Mouse (Mus musculus) intestine, embryonic 16.5 days (tissue): Measurements from ENCODE around the gene Tctex1d4. TPM values are rescaled to one million over a fixed set of nuclear protein-coding genes. Genes with fewer than 3 reads are reported as not detected.

ENCODE experiments used
- ATAC-seq: fragments of 200-750 bp; cut with Nextera tagmentation; 2 replicates; pipeline ENCODE4 v1.8.0; 2017; ENCODE audit warnings: moderate TSS enrichment, moderate library complexity
- H3K27ac ChIP-seq: fragments of 300-500 bp; sonication (generic); 2 replicates; pipeline ENCODE4 v1.5.1; 2014; ENCODE audit warnings: mild to moderate bottlenecking, low read length
- H3K27me3 ChIP-seq: fragments of 300-500 bp; sonication (generic); replicated peaks from 2 replicates; pipeline ENCODE4 v1.6.1; 2014; ENCODE audit warnings: low read length, control low read depth, mixed read lengths; ENCODE audit not compliant: control insufficient read depth, insufficient read depth
- H3K36me3 ChIP-seq: fragments of 300-500 bp; sonication (generic); 2 replicates; pipeline ENCODE4 v1.6.1; 2014; ENCODE audit warnings: low read length, control low read depth; ENCODE audit not compliant: control insufficient read depth, insufficient read depth
- H3K4me1 ChIP-seq: fragments of 300-500 bp; sonication (generic); 2 replicates; pipeline ENCODE4 v1.6.1; 2014; ENCODE audit warnings: low read length, control low read depth, mixed read lengths; ENCODE audit not compliant: control insufficient read depth, insufficient read depth
- H3K4me2 ChIP-seq: fragments of 300-500 bp; sonication (generic); 2 replicates; pipeline ENCODE4 v1.6.1; 2014; ENCODE audit warnings: low read depth, low read length, control low read depth
- H3K4me3 ChIP-seq: fragments of 300-500 bp; sonication (generic); 2 replicates; pipeline ENCODE4 v1.5.1; 2014; ENCODE audit warnings: mild to moderate bottlenecking, low read length
- H3K9ac ChIP-seq: fragments of 300-500 bp; sonication (generic); 2 replicates; pipeline ENCODE4 v1.6.1; 2014; ENCODE audit warnings: low read depth, low read length
- H3K9me3 ChIP-seq: fragments of 300-500 bp; sonication (generic); 2 replicates; pipeline ENCODE4 v1.6.1; 2016; ENCODE audit warnings: low read length, control low read depth; ENCODE audit not compliant: control insufficient read depth
- WGBS: fragments of 180-500 bp; shearing (Covaris S2); extraction: QIAGEN DNeasy Blood & Tissue Kit; methylation state at CpG from one replicate; pipeline ENCODE4 v1.1.7; 2014; 5-methylcytosine and 5-hydroxymethylcytosine counted together
- polyA plus RNA-seq: library from polyadenylated mRNA; unstranded; fragments of >200 nt; fragmentation: Nextera tagmentation; extraction: Ambion mirVana; gene quantifications from 2 replicates; pipeline ENCODE4 v1.2.1, GENCODE M21; 2015

Gene Tctex1d4
- polyA plus RNA-seq, 1 experiment from 2014 or later, result not detected

DNA sequence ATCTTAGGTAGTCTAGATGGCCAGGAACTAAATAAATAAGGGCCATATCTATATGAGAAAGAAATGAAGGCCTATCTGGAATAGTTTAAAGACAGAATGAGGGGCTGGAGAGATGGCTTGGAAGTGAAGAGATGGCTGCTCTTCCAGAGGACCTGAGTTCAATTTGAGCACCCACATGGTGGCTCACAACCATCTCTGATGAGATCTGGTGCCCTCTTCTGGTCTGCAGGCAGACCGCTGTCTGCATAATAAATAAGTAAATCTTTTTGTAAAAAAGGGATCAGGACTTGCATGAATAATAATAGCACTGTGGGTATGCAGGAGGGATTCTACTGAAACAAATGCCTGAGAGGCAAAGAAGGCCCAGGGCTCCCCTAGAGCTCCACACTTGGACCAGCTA is 13.4 kb upstream of the Tctex1d4 start:
- Histone ChIP-seq H3K27ac (no peak overlapping the region), H3K36me3 (no peaks in the 10 kb centered on the region; the same call in 1 of the 2 replicates)
- WGBS, result 90% methylated on average over 1 of the region's 1 CpGs

DNA sequence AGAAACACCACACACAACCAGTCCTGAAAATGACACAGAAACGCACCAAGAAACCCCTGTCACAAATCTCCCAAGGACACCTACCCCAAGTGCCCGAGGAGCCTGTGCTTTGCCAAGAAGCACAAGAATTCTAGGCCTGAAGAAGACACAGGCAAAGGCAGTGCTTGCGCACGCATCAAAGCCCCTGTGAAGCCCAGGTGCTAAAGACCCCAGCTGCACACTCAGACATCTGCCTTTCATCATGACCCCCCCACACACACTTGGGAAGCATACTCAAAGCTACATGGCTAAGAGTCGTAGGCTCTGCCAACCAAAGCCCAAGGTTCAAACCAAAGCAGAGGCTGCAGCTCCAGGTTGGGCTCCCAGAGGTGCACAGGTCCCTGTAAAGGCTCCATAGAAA is 11.0 kb upstream of the Tctex1d4 start:
- WGBS, result 87% methylated on average over 5 of the region's 5 CpGs
- Histone ChIP-seq H3K27ac (no peak overlapping the region), H3K4me3 (no peak overlapping the region), H3K4me1 (no peaks in the 10 kb centered on the region), H3K27me3 (no peaks in the 10 kb centered on the region), H3K9me3 (no peaks in the 10 kb centered on the region), H3K9ac (no peak overlapping the region), H3K36me3 (no peaks in the 10 kb centered on the region), H3K4me2 (no peak overlapping the region)
- no peak for ATAC-seq

More for the DNA sequence above, 13.4 kb upstream of the Tctex1d4 start:
- Histone ChIP-seq H3K9ac (no peak overlapping the region), H3K4me1 (no peaks in the 10 kb centered on the region), H3K4me2 (no peak overlapping the region), H3K4me3 (no peak overlapping the region), H3K9me3 (no peaks in the 10 kb centered on the region), H3K27me3 (no peaks in the 10 kb centered on the region)
- no peak for ATAC-seq

DNA sequence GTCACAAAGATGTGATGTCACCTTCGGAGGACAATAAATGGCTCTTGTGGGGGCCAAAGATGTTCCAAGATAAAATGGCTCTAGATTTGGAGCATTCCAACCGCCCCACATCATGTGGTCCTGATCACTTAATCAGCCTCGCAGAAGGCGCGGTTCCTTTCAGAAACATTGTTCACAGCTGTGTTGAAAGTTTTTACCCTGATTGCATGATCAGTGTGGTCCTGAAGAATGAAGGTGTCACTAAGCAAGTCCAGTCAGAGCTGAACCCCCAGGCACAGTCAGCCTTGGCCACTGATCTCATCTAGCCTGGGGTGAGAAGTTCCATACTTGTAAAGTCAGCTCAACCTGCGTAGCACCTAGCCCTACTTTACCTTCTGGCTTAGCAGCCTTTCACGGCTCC is 8.7 kb upstream of the Tctex1d4 start:
- H3K4me3 ChIP-seq, result no peak overlapping the region
- H3K9ac ChIP-seq, result no peak overlapping the region
- H3K27me3 ChIP-seq, result no peaks in the 10 kb centered on the region
- no peak overlapping the region for H3K4me2 ChIP-seq
- ATAC-seq, result no peak
- H3K4me1 ChIP-seq, result peaks cover 3% of the 10 kb centered on the region; the same call in 1 of the 2 replicates
- no peaks in the 10 kb centered on the region for H3K36me3 ChIP-seq
- H3K27ac ChIP-seq, result no peak overlapping the region
- WGBS, result 95% methylated on average over 7 of the region's 7 CpGs
- H3K9me3 ChIP-seq, result no peaks in the 10 kb centered on the region

DNA sequence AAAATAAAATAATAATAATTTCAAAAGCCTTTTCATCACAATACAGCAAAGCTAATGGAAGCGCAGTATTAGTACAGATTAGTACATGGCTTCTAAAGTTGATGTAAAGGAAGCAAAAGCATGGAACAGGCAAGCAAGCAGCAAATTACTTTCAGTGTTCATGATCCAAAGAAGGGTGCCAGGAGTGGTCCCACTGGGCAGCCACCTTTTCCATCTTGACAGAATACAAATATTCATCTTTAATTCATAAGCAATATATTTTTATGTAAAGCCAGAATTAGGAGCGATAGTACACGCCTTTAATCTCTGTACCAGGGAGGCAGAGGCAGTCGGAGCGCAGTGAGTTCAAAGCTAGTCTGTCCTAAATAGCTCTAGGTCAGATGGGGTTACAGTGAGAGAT is 7.0 kb upstream of the Tctex1d4 start:
- H3K4me1 ChIP-seq, result peaks cover 7% of the 10 kb centered on the region
- H3K4me3 ChIP-seq, result peak overlapping the region; percentile 67
- H3K9ac ChIP-seq, result peak overlapping the region; percentile 63
- no peaks in the 10 kb centered on the region for H3K36me3 ChIP-seq
- WGBS, result 71% methylated on average over 5 of the region's 5 CpGs
- peak overlapping the region; percentile 87 for H3K27ac ChIP-seq
- peak overlapping the region; percentile 69 for H3K4me2 ChIP-seq
- ATAC-seq, result no peak
- H3K9me3 ChIP-seq, result no peaks in the 10 kb centered on the region
- no peaks in the 10 kb centered on the region for H3K27me3 ChIP-seq

DNA sequence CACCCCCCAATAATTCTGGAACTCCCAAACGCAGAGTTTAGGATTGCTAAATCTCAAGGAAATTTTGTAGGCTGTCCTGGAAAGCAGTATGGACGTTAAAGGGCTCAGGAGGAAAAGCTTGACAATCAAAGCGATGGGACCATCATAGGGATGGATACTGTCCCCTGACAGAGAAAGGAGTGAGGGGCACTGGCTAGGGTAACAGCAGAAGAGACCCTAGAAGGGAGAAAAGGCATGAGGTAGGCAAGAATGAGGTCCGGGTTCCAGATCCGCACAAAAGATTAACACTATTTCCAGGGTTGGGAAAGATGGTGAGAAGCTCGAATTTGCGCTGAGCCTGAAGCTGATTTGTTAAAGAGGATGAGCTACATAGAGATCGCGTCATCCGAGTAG is 6.5 kb upstream of the Tctex1d4 start:
- H3K4me3 ChIP-seq, result peak overlapping the region; percentile 67
- H3K27me3 ChIP-seq, result no peaks in the 10 kb centered on the region
- no peaks in the 10 kb centered on the region for H3K9me3 ChIP-seq
- peaks cover 11% of the 10 kb centered on the region for H3K4me1 ChIP-seq
- peak overlapping the region; percentile 63 for H3K9ac ChIP-seq
- no peaks in the 10 kb centered on the region for H3K36me3 ChIP-seq
- H3K4me2 ChIP-seq, result peak overlapping the region; percentile 69
- peak; percentile 14 for ATAC-seq
- peak overlapping the region; percentile 87 for H3K27ac ChIP-seq
- WGBS, result 3% methylated on average over 10 of the region's 10 CpGs

DNA sequence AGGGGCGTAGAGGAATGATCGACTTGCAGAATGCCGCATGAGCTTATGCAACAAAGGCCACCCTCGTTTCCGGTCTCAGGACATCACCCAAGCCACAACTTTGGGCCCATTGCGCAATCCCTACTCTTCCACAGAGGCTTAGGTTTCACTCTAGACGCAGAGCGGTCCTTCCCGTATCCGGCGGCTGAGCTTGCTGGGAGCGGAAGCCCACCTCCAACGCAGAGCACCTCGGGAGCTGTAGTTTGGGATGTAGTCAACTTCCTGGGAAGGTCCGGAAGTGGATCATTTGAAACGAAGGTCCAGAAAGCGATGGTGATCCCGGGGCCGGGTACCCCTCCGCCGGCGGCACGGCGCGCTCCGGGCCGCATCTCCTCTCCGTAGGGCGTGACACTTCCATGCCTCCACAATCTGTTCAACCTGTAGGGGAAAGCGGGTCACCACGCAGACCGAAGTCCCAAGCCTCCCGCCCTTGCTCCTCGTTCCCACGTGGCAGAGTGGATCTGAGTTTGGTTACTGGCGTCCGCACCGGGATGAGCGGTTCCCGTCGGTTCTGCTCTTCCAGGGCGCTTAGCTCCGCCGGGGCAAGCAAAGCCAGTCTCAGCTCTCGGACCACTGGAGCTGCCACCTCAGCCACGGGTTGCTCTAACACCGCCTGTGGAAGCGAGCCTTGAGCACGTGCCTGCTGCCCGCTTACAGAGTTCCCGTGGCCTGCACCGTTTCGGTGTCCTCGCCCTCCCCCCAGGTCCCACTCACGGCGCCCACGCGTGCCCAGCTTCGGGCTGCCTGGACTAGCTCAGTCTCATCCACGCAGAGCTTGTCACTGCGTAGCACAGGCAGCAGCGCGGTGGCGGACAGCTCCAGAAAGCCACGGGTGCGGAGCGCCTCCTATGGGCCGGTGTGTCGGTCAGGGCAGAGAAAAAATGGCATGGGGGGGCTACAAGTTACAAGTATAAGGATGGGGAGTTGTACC is 5.9 kb upstream of the Tctex1d4 start:
- under 1% methylated on average over 69 of the region's 69 CpGs for WGBS
- ATAC-seq, result peak; percentile 95

DNA sequence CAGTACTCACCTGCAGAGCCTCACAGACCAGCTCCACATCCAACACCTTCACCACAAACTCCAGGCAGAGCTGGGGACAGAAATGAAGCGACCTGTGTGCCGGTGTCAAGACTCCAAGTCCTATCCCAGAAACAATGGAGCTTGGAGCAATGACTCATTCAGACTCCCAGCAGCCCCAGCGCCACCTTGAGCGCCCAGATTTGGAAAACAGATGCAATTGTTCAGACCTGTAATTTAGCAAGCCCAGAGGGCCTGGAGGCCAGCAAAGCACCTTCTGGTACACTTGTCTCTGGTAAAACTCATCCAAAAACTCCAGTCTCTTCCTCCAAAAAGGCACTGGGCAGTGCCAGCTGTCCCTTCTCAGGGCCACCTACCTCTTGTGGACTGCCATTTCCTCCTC is 4.4 kb upstream of the Tctex1d4 start:
- Histone ChIP-seq H3K36me3 (no peaks in the 10 kb centered on the region), H3K4me2 (no peak overlapping the region), H3K9me3 (no peaks in the 10 kb centered on the region), H3K4me3 (no peak overlapping the region), H3K27ac (no peak overlapping the region), H3K27me3 (no peaks in the 10 kb centered on the region), H3K4me1 (peaks cover 27% of the 10 kb centered on the region), H3K9ac (no peak overlapping the region)
- 73% methylated on average over 4 of the region's 4 CpGs for WGBS
- no peak for ATAC-seq

More for the DNA sequence above, 5.9 kb upstream of the Tctex1d4 start:
- peak overlapping the region; percentile 67 for H3K4me3 ChIP-seq
- peaks cover 18% of the 10 kb centered on the region for H3K4me1 ChIP-seq
- no peaks in the 10 kb centered on the region for H3K27me3 ChIP-seq
- peak overlapping the region; percentile 87 for H3K27ac ChIP-seq
- H3K9me3 ChIP-seq, result no peaks in the 10 kb centered on the region
- no peaks in the 10 kb centered on the region for H3K36me3 ChIP-seq
- peak overlapping the region; percentile 78 for H3K9ac ChIP-seq
- peak overlapping the region; percentile 93 for H3K4me2 ChIP-seq

DNA sequence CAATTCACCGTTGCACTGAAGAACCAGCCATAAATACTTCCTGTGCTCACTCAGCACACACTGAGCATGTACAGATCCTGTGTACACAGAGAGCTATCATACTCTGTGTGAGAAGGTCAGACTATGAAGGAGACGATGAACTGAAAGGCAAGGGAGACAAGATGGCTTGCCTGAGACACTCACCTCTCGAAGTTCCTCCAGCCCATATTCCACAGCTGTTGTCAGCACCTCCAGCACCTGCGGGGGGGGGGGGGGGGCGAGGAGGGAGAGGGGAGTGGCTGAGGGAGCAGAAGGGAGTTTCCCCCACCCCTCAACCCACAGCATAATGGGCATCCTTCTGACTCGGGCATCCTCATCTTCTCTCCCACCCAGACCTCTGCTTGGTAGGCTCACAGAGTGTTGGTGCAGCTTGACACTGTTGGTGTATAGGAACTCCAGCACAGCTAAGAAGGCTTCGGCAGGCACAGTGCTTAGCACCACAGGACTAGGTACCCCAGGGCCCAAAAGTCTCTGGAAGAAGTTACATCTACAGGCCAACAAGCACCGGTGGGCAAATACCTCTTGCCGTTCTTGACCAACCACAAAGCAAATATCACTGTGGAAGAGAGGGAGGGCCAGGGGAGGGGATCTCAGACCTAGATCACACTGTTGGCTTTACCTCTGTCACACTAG is 2.9 kb upstream of the Tctex1d4 start:
- Histone ChIP-seq H3K36me3 (peaks cover 5% of the 10 kb centered on the region), H3K27ac (no peak overlapping the region), H3K4me2 (no peak overlapping the region), H3K4me3 (no peak overlapping the region), H3K27me3 (no peaks in the 10 kb centered on the region), H3K4me1 (peaks cover 27% of the 10 kb centered on the region), H3K9ac (no peak overlapping the region), H3K9me3 (no peaks in the 10 kb centered on the region)
- ATAC-seq, result no peak
- WGBS, result 70% methylated on average over 7 of the region's 9 CpGs

DNA sequence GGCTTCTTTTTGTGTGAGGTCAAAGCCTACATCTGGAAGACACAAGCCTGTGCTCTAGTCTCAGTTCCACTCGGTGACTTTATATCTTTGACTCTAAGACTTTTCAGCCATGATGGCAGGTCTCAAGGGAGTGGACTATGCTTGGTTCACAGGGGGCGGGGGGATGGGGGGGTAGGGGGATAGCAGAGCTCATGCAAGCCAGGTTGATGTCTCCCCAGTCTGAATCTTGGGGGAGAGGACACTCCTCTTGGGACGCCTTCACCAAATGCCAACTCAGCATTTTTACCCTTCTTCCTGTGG is 2.4 kb upstream of the Tctex1d4 start:
- Histone ChIP-seq H3K36me3 (peaks cover 5% of the 10 kb centered on the region), H3K27me3 (no peaks in the 10 kb centered on the region), H3K4me1 (peaks cover 27% of the 10 kb centered on the region), H3K9me3 (no peaks in the 10 kb centered on the region), H3K27ac (peak overlapping the region; percentile 91), H3K4me2 (no peak overlapping the region), H3K4me3 (no peak overlapping the region), H3K9ac (peak overlapping the region; percentile 12; the same call in 1 of the 2 replicates)
- no peak for ATAC-seq
- WGBS, result 85% methylated on average over 3 of the region's 3 CpGs
